Mouse (Mus musculus) hindbrain, postnatal 0 days (tissue): ENCODE measurements around the gene Clcn2. TPM values are rescaled to one million over a fixed set of nuclear protein-coding genes. Genes with fewer than 3 reads are reported as not detected.

Experiments
- ATAC-seq: fragments of 200-750 bp; cut with Nextera tagmentation; 2 replicates; pipeline ENCODE4 v1.8.0; 2017; ENCODE audit warnings: mild to moderate bottlenecking, moderate TSS enrichment, moderate library complexity
- DNase-seq: peaks from one replicate; pipeline ENCODE4 v3.0.0-alpha.2; 2015; ENCODE audit warnings: low spot score
- H3K27ac ChIP-seq: fragments of 300-500 bp; sonication (generic); 2 replicates; pipeline ENCODE4 v1.5.1; 2014; ENCODE audit warnings: mild to moderate bottlenecking
- H3K27me3 ChIP-seq: fragments of 300-500 bp; sonication (generic); 2 replicates; pipeline ENCODE4 v1.6.1; 2014; ENCODE audit warnings: low read length, mixed read lengths; ENCODE audit not compliant: insufficient read depth
- H3K36me3 ChIP-seq: fragments of 300-500 bp; sonication (generic); 2 replicates; pipeline ENCODE4 v1.6.1; 2014; ENCODE audit warnings: low read length, mixed read lengths; ENCODE audit not compliant: insufficient read depth
- H3K4me1 ChIP-seq: fragments of 300-500 bp; sonication (generic); 2 replicates; pipeline ENCODE4 v1.6.1; 2014; ENCODE audit warnings: antibody characterized with exemption, low read length, mixed read lengths; ENCODE audit not compliant: insufficient read depth
- H3K4me2 ChIP-seq: fragments of 300-500 bp; sonication (generic); 2 replicates; pipeline ENCODE4 v1.6.1; 2014; ENCODE audit warnings: low read depth, mild to moderate bottlenecking, low read length, moderate library complexity, mixed read lengths
- H3K4me3 ChIP-seq: fragments of 300-500 bp; sonication (generic); 2 replicates; pipeline ENCODE4 v1.5.1; 2014; ENCODE audit warnings: low read length
- H3K9ac ChIP-seq: fragments of 300-500 bp; sonication (generic); replicated peaks from 2 replicates; pipeline ENCODE4 v1.6.1; 2014; ENCODE audit warnings: mild to moderate bottlenecking, low read length, moderate library complexity, mixed read lengths
- H3K9me3 ChIP-seq: fragments of 300-500 bp; sonication (generic); 2 replicates; pipeline ENCODE4 v1.6.1; 2016; ENCODE audit warnings: low read length, mixed read lengths
- CTCF ChIP-seq: IDR thresholded peaks from 2 replicates; pipeline ENCODE4 v1.5.1; 2016; ENCODE audit warnings: antibody characterized with exemption, control low read depth, low read depth
- WGBS: fragments of 180-500 bp; shearing (Covaris S2); extraction: QIAGEN DNeasy Blood & Tissue Kit; methylation state at CpG from one replicate; pipeline ENCODE4 v1.1.7; 2014; 5-methylcytosine and 5-hydroxymethylcytosine counted together
- polyA plus RNA-seq: library from polyadenylated mRNA; unstranded; fragments of >200 nt; fragmentation: Nextera tagmentation; extraction: Ambion mirVana; gene quantifications from 2 replicates; pipeline ENCODE4 v1.2.1, GENCODE M21; 2015
- total RNA-seq: library from RNA; depleted of rRNA; stranded (reverse); fragments of >200 nt; gene quantifications from 2 replicates; pipeline ENCODE4 v1.2.3, GENCODE M21; 2014

Gene Clcn2
- total and polyA plus RNA-seq, 2 experiments from 2014 or later, result 18.5 to 74.6 TPM

GRCm38 (mm10) chr16:20723247-20723646 is 5.7 kb upstream of the Clcn2 start:
- no peak overlapping the region for H3K27ac ChIP-seq
- DNase-seq, result no peak
- WGBS, result 74% methylated on average over 4 of the region's 4 CpGs

GRCm38 (mm10) chr16:20722736-20723135 is 5.2 kb upstream of the Clcn2 start:
- no peak overlapping the region for H3K4me3 ChIP-seq
- H3K4me2 ChIP-seq, result no peak overlapping the region

More at GRCm38 (mm10) chr16:20723247-20723646, 5.7 kb upstream of the Clcn2 start:
- no peak for ATAC-seq
- Histone ChIP-seq H3K9ac (no peak overlapping the region), H3K4me3 (no peak overlapping the region), H3K4me1 (no peaks in the 10 kb centered on the region), H3K36me3 (peaks cover 13% of the 10 kb centered on the region; the same call in 1 of the 2 replicates), H3K9me3 (no peaks in the 10 kb centered on the region), H3K27me3 (no peaks in the 10 kb centered on the region), H3K4me2 (no peak overlapping the region)
- no peak for TF ChIP-seq CTCF

GRCm38 (mm10) chr16:20721808-20722207 is 4.3 kb upstream of the Clcn2 start:
- DNase-seq, result no peak
- ATAC-seq, result no peak
- Histone ChIP-seq H3K9me3 (no peaks in the 10 kb centered on the region), H3K27ac (no peak overlapping the region), H3K27me3 (no peaks in the 10 kb centered on the region), H3K4me2 (no peak overlapping the region), H3K4me1 (0 out of 2 replicates have a peak, but pooled peaks cover under 1% of the 10 kb centered on the region), H3K4me3 (no peak overlapping the region), H3K36me3 (peaks cover 13% of the 10 kb centered on the region; the same call in 1 of the 2 replicates), H3K9ac (no peak overlapping the region)
- TF ChIP-seq CTCF, result no peak
- WGBS, result 90% methylated on average over 10 of the region's 10 CpGs

More at GRCm38 (mm10) chr16:20722736-20723135, 5.2 kb upstream of the Clcn2 start:
- H3K4me1 ChIP-seq, result no peaks in the 10 kb centered on the region
- peaks cover 13% of the 10 kb centered on the region; the same call in 1 of the 2 replicates for H3K36me3 ChIP-seq
- 82% methylated on average over 4 of the region's 4 CpGs for WGBS
- no peak for TF ChIP-seq CTCF
- H3K27me3 ChIP-seq, result no peaks in the 10 kb centered on the region
- ATAC-seq (no peak), DNase-seq (no peak)
- H3K9me3 ChIP-seq, result no peaks in the 10 kb centered on the region
- H3K27ac ChIP-seq, result no peak overlapping the region
- H3K9ac ChIP-seq, result no peak overlapping the region

GRCm38 (mm10) chr16:20717978-20718670 is 578 bp upstream of the Clcn2 start:
- WGBS, result 2% methylated on average over 18 of the region's 18 CpGs
- Histone ChIP-seq H3K27ac (peak overlapping the region; percentile 96; the same call in 1 of the 2 replicates), H3K4me3 (peak overlapping the region; percentile 63)

DNA sequence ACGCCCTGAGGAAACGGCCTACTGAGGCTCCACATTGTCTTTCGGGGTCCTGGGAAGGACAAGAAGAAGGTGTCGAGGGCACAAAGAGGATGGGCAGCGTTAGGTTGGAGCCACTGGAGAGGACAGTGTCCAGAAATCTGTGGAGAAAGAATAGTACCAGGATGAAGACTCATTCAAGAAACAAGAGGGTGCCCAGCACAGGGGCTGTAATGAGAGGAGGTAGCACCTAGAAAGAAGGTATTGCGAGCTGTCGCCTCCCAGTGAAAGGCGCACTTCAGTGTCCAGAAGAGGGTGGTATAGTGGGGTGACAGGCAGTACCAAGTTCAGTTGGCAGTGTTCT is 735 bp downstream of the Clcn2 start:
- H3K9ac ChIP-seq, result peak overlapping the region; percentile 82
- peaks cover 18% of the 10 kb centered on the region; the same call in 1 of the 2 replicates for H3K4me1 ChIP-seq
- H3K27ac ChIP-seq, result peak overlapping the region; percentile 96
- H3K4me3 ChIP-seq, result peak overlapping the region; percentile 63
- WGBS, result 2% methylated on average over 8 of the region's 8 CpGs
- DNase-seq (no peak), ATAC-seq (no peak)
- TF ChIP-seq CTCF, result peak; percentile 28; the same call in 1 of the 2 replicates
- H3K9me3 ChIP-seq, result no peaks in the 10 kb centered on the region
- no peaks in the 10 kb centered on the region for H3K27me3 ChIP-seq
- H3K36me3 ChIP-seq, result peaks cover 19% of the 10 kb centered on the region; the same call in 1 of the 2 replicates
- H3K4me2 ChIP-seq, result peak overlapping the region; percentile 82

More at GRCm38 (mm10) chr16:20717978-20718670, 578 bp upstream of the Clcn2 start:
- no peaks in the 10 kb centered on the region for H3K27me3 ChIP-seq
- peaks cover 18% of the 10 kb centered on the region; the same call in 1 of the 2 replicates for H3K4me1 ChIP-seq
- peaks cover 13% of the 10 kb centered on the region; the same call in 1 of the 2 replicates for H3K36me3 ChIP-seq
- no peak for DNase-seq
- H3K9me3 ChIP-seq, result no peaks in the 10 kb centered on the region
- peak; percentile 22 for ATAC-seq
- no peak for TF ChIP-seq CTCF
- H3K4me2 ChIP-seq, result peak overlapping the region; percentile 82
- H3K9ac ChIP-seq, result peak overlapping the region; percentile 82

- peak; percentile 89 for DNase-seq
- H3K9ac ChIP-seq, result peak overlapping the region; percentile 82
- peaks cover 18% of the 10 kb centered on the region; the same call in 1 of the 2 replicates for H3K4me1 ChIP-seq
- peak; percentile 75 for ATAC-seq
- H3K4me2 ChIP-seq, result peak overlapping the region; percentile 82
- under 1% methylated on average over 58 of the region's 68 CpGs for WGBS
- no peaks in the 10 kb centered on the region for H3K9me3 ChIP-seq
- H3K4me3 ChIP-seq, result peak overlapping the region; percentile 63
- H3K27me3 ChIP-seq, result no peaks in the 10 kb centered on the region
- peak; percentile 50 for TF ChIP-seq CTCF
- peaks cover 20% of the 10 kb centered on the region; the same call in 1 of the 2 replicates for H3K36me3 ChIP-seq
- peak overlapping the region; percentile 96 for H3K27ac ChIP-seq
Measured at GRCm38 (mm10) chr16:20715976-20716840, 1.3 kb downstream of the Clcn2 start.
